Mouse (Mus musculus): ENCODE measurements around the gene Sin3a. TPM values are rescaled to one million over a fixed set of nuclear protein-coding genes. Genes with fewer than 3 reads are reported as not detected.

Gene Sin3a
- total RNA-seq, 2 experiments from 2014 or later = 32.5 to 38.8 TPM

- peak; percentile 84 to 88 for DNase-seq (ENCODE audit: extremely low spot score in 1 of 2, low spot score in 1 of 2)
These were observed 59.0 kb downstream of the Sin3a start, which contains the start of gene Man2c1 for GRCm38 (mm10) chr9:57130577-57131433. Gene Man2c1 (plus strand): TSS chr9:57130690.

- no peak for DNase-seq (ENCODE audit: extremely low spot score in 1 of 2, low spot score in 1 of 2)
These were observed 65.4 kb downstream of the Sin3a start for GRCm38 (mm10) chr9:57137246-57137645.

- no peak for DNase-seq (ENCODE audit: extremely low spot score in 1 of 2, low spot score in 1 of 2)
These were observed 65.9 kb downstream of the Sin3a start for GRCm38 (mm10) chr9:57137777-57138176.

- DNase-seq (ENCODE audit: extremely low spot score in 1 of 2, low spot score in 1 of 2) = no peak
These were observed 66.7 kb downstream of the Sin3a start for GRCm38 (mm10) chr9:57138507-57138906.

- DNase-seq (ENCODE audit: extremely low spot score in 1 of 2, low spot score in 1 of 2) = no peak
These were observed 67.3 kb downstream of the Sin3a start for GRCm38 (mm10) chr9:57139110-57139509.

GRCm38 (mm10) chr9:57139571-57139970 is 67.7 kb downstream of the Sin3a start:
- DNase-seq (ENCODE audit: extremely low spot score in 1 of 2, low spot score in 1 of 2) = no peak

GRCm38 (mm10) chr9:57141417-57142353 is 69.8 kb downstream of the Sin3a start:
- DNase-seq (ENCODE audit: extremely low spot score in 1 of 2, low spot score in 1 of 2) = no peak

GRCm38 (mm10) chr9:57143212-57143611 is 71.4 kb downstream of the Sin3a start:
- no peak for DNase-seq (ENCODE audit: extremely low spot score in 1 of 2, low spot score in 1 of 2)

- DNase-seq (ENCODE audit: extremely low spot score in 1 of 2, low spot score in 1 of 2) = no peak
These were observed 73.0 kb downstream of the Sin3a start for GRCm38 (mm10) chr9:57144830-57145229.

- DNase-seq (ENCODE audit: extremely low spot score in 1 of 2, low spot score in 1 of 2) = no peak
These were observed 74.7 kb downstream of the Sin3a start for GRCm38 (mm10) chr9:57146451-57147066.

GRCm38 (mm10) chr9:57147205-57148143 is 75.6 kb downstream of the Sin3a start:
- peak in 1 of 2 experiments; percentile 25 for DNase-seq (ENCODE audit: extremely low spot score in 1 of 2, low spot score in 1 of 2)

GRCm38 (mm10) chr9:57148144-57148878 is 76.5 kb downstream of the Sin3a start, which contains the start of gene Neil1:
Gene Neil1 (minus strand): TSS chr9:57148305.
- peak; percentile 72 to 76 for DNase-seq (ENCODE audit: extremely low spot score in 1 of 2, low spot score in 1 of 2)

- no peak for DNase-seq (ENCODE audit: extremely low spot score in 1 of 2, low spot score in 1 of 2)
These were observed 77.2 kb downstream of the Sin3a start for GRCm38 (mm10) chr9:57149021-57149420.

- no peak for DNase-seq (ENCODE audit: extremely low spot score in 1 of 2, low spot score in 1 of 2)
These were observed 78.4 kb downstream of the Sin3a start for GRCm38 (mm10) chr9:57150192-57150591.

GRCm38 (mm10) chr9:57152331-57152730 is 80.5 kb downstream of the Sin3a start:
- no peak for DNase-seq (ENCODE audit: extremely low spot score in 1 of 2, low spot score in 1 of 2)

- DNase-seq (ENCODE audit: extremely low spot score in 1 of 2, low spot score in 1 of 2) = no peak
These were observed 84.5 kb downstream of the Sin3a start for GRCm38 (mm10) chr9:57156383-57156782.

- no peak for DNase-seq (ENCODE audit: extremely low spot score in 1 of 2, low spot score in 1 of 2)
These were observed 85.0 kb downstream of the Sin3a start for GRCm38 (mm10) chr9:57156823-57157222.

- DNase-seq (ENCODE audit: extremely low spot score in 1 of 2, low spot score in 1 of 2) = no peak
These were observed 85.7 kb downstream of the Sin3a start for GRCm38 (mm10) chr9:57157499-57157898.

- peak; percentile 60 to 89 for DNase-seq (ENCODE audit: extremely low spot score in 1 of 2, low spot score in 1 of 2)
These were observed 86.2 kb downstream of the Sin3a start, which contains the start of gene Commd4 for GRCm38 (mm10) chr9:57158013-57158470. Gene Commd4 (minus strand): TSS chr9:57158331.
